Comparison of ENCODE assay signal across 8 mouse cellular contexts in the genomic region with DNA sequence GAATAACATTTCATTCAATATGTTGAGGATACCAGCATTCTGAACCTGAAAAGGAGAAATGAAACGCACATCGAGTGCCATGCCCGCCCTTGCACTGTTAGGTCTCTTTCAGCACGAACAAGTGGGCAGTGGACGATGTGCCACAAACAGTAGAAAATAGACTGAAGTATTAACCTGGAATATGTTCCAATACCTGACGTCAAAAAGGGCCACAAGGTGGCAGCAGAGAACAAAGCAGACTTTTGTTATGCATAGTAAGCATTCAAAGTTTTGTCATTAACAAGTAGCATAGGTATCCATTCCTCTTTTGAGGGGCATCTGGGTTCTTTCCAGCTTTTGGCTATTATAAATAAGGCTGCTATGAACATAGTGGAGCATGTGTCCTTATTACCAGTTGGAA.
A peak's percentile ranks its signal among the peaks of the same experiment; 100 is the strongest.
DNase-seq lines count a peak whose midpoint lies in the region; ATAC-seq and TF ChIP-seq lines count a peak whose summit lies in the region.

No protein-coding gene starts in this region.

- peak; percentile 73 for DNase-seq in NIH3T3 (ENCODE audit: low read depth)
- peak; percentile 23 for DNase-seq in cerebellum, adult 9-11 months
- DNase-seq in heart, postnatal 4 days: peak; percentile 79
- DNase-seq in left cerebral cortex, postnatal 14 days (ENCODE audit: low spot score in 2 of 2): peak; percentile 42 to 75
- peak; percentile 24 for DNase-seq in ovary, postnatal 10 days (ENCODE audit: low spot score)
- DNase-seq in urinary bladder, postnatal 14 days (ENCODE audit: low spot score): peak; percentile 75

- peak; percentile 80 for TF ChIP-seq CTCF in intestine, postnatal 0 days (IDR thresholded peaks at IDR 0.05; ENCODE audit: low read depth)

- H3K4me3 ChIP-seq in intestine, postnatal 0 days (ENCODE audit: low read depth, low read length): no peak overlapping the region
- no peak overlapping the region for H3K4me3 ChIP-seq in intestine, embryonic 16.5 days (ENCODE audit: low read length)

- H3K9me3 ChIP-seq in intestine, postnatal 0 days (ENCODE audit: control insufficient read depth): no peaks in the 10 kb centered on the region
- H3K9me3 ChIP-seq in intestine, embryonic 16.5 days (ENCODE audit: control insufficient read depth, low read length): no peaks in the 10 kb centered on the region

- intact Hi-C loops in left cerebral cortex, postnatal 14 days (cut with DNase I): loop anchor here (10.0 kb wide), 2 partner anchors 248 to 418 kb away; no protein-coding TSS in a partner anchor

- H3K36me3 ChIP-seq in intestine, postnatal 0 days (ENCODE audit: control insufficient read depth, insufficient read depth): no peaks in the 10 kb centered on the region
- H3K36me3 ChIP-seq in intestine, embryonic 16.5 days (ENCODE audit: control insufficient read depth, insufficient read depth, low read length): no peaks in the 10 kb centered on the region

- H3K9ac ChIP-seq in intestine, postnatal 0 days (ENCODE audit: low read depth, low read length): no peak overlapping the region
- no peak overlapping the region for H3K9ac ChIP-seq in intestine, embryonic 16.5 days (ENCODE audit: low read depth, low read length)

- 54% methylated on average over 6 of the region's 6 CpGs for WGBS in intestine, postnatal 0 days
- WGBS in intestine, embryonic 16.5 days: 61% methylated on average over 6 of the region's 6 CpGs

- H3K4me1 ChIP-seq in intestine, postnatal 0 days (replicated peaks; ENCODE audit: control insufficient read depth, insufficient read depth, low read length): no peaks in the 10 kb centered on the region
- H3K4me1 ChIP-seq in intestine, embryonic 16.5 days (ENCODE audit: control insufficient read depth, insufficient read depth, low read length): no peaks in the 10 kb centered on the region

- no peak overlapping the region for H3K4me2 ChIP-seq in intestine, postnatal 0 days (replicated peaks; ENCODE audit: low read depth)
- H3K4me2 ChIP-seq in intestine, embryonic 16.5 days (ENCODE audit: low read depth, low read length): no peak overlapping the region

- H3K27ac ChIP-seq in intestine, postnatal 0 days (ENCODE audit: low read depth, low read length): no peak overlapping the region
- H3K27ac ChIP-seq in intestine, embryonic 16.5 days (ENCODE audit: low read length): no peak overlapping the region

- ATAC-seq in intestine, postnatal 0 days: no peak
- ATAC-seq in intestine, embryonic 16.5 days: no peak

- H3K27me3 ChIP-seq in intestine, postnatal 0 days (replicated peaks; ENCODE audit: control insufficient read depth, insufficient read depth, low read length): no peaks in the 10 kb centered on the region
- no peaks in the 10 kb centered on the region for H3K27me3 ChIP-seq in intestine, embryonic 16.5 days (replicated peaks; ENCODE audit: control insufficient read depth, insufficient read depth, low read length)

Comparison
In these comparisons a context has a peak if more than half of its experiments do, and no peak if none do; other contexts are left out.
1. DNase-seq: peak in every context shown above with its lines; median percentile 79 in heart, postnatal 4 days; 75 in urinary bladder, postnatal 14 days; 73 in NIH3T3; 58 in left cerebral cortex, postnatal 14 days; 24 in ovary, postnatal 10 days; 23 in cerebellum, adult 9-11 months.